Mouse (Mus musculus): ENCODE data around the gene Cdc73.
"Not testable (repeated sequence)": the region's sequence is repeated elsewhere in the genome, so short reads cannot be mapped to it uniquely, and the experiment has no call there.

Gene Cdc73

GRCm38 (mm10) chr1:143702741-143703262, at the start of gene Cdc73:
Cdc73 (minus strand) TSS chr1:143702893.
- peak; percentile 89 for DNase-seq

DNA sequence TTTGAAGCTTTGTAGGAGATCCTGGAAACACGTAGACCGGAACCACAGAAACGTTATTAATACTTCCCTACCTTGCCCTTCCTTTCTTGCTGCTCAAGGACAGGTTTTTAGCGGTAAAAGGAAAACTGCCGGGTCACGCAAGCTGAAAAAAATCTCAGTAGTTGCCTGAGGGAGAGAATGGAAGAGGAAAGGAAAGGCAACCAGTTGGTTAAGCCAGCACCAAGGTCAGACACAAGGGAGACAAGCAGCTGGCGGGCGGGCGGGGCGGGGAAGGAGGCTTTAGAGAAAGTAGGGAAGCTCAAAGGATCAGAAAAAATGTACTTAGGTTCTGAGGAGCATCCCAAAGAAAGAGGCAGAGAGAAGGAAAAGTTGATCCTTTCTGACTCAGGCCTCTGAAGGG, 43.2 kb upstream of the Cdc73 start:
- no peak for DNase-seq

GRCm38 (mm10) chr1:143742186-143742585, 39.5 kb upstream of the Cdc73 start:
- DNase-seq = no peak

GRCm38 (mm10) chr1:143741331-143741730, 38.6 kb upstream of the Cdc73 start:
- no peak for DNase-seq

- DNase-seq = no peak
Observed at GRCm38 (mm10) chr1:143740581-143740980, 37.9 kb upstream of the Cdc73 start.

DNA sequence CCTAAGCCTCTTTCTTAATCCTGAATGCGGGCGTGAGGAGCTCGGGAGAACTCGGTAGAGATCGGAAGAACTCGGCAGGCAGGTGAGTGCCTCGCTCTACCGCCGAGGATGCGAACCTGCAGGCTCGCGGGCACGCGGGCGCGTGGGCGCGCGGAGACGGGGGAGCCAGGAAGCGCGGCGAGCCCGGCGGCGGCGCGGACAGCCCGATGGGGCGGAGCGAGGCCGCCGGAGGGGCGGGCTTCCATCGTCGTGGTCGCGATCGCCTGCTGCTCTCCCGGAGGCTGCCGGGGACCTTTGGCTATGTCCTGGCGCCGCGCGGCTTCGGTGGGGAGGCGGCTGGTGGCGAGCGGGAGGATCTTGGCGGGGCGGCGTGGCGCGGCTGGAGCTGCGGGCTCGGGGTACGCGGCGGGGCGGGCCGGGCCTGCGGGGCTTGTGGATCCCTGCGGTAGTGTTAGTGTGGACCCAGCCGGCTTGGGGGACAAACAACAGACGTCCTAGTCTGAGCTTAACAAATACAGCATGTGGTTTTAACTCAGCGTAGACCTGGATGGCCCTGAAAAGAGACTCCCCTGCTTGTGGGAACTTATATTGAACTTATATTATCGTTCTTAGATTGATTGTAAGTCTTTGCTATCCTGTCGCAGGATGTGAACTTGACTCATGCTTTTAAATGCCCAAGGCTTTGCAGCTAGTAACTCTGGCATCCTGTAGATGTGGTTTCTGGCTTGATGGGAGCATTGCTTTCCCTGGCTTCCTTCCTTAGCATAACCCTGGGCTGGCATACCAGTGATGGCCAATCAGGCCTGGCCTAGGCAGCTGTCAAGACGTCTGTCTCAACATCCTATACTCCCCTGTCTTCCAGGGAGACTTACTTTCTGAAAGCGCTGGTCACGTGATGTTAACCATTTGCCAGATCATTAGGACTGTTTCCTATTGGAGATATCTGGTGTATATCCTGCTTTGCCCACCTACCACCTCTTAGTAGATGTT, 37.0 kb upstream of the Cdc73 start:
- peak; percentile 90 for DNase-seq

DNA sequence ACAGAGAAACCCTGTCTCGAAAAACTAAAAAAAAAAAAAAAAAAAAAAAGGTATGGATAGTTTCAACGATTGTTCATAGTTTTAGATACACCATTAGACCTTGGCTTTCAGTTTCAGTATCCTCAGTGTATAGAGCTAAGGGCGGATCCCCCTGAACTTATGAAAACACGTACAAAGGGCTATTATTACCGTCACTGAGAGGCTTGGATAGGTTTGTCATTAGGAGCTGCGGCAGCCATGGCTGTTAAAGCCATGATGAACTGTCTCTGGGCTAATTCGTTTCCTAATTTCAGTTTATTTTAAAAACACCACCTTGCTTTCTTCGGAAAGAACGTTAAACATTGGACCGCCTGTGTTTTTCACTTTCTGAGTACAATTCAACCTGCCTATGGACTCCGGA, 36.1 kb upstream of the Cdc73 start:
- no peak for DNase-seq

DNA sequence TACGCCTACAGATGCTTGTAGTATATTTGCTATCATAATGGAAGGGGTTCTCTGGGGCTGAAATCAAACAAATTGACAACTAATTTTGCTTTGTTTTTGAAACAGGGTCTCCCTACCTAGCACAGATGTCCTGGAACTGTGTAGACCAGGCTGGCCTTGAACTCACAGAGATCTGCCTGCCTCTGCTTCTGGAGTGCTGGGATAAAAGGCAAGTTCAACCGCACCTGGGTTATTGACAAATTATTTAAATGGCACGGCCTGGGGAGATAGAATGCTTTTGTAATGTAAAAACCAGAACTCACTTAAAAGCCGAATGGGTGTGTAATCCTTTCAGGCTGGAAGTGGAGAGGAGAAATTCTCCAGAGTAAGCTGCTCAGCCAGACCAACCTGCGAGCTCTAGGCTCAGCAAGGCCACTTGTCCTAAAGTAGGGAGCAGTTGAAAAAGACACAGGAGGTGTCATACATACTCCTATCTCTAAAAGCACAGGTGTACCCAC, 31.3 kb upstream of the Cdc73 start:
- no peak for DNase-seq

- no peak for DNase-seq
Observed at GRCm38 (mm10) chr1:143731691-143732090, 29.0 kb upstream of the Cdc73 start.

GRCm38 (mm10) chr1:143730899-143731298, 28.2 kb upstream of the Cdc73 start:
- no peak for DNase-seq

- DNase-seq = no peak
Observed at GRCm38 (mm10) chr1:143727701-143728445, 25.2 kb upstream of the Cdc73 start.

GRCm38 (mm10) chr1:143724456-143725064, 21.9 kb upstream of the Cdc73 start:
- DNase-seq = no peak

DNA sequence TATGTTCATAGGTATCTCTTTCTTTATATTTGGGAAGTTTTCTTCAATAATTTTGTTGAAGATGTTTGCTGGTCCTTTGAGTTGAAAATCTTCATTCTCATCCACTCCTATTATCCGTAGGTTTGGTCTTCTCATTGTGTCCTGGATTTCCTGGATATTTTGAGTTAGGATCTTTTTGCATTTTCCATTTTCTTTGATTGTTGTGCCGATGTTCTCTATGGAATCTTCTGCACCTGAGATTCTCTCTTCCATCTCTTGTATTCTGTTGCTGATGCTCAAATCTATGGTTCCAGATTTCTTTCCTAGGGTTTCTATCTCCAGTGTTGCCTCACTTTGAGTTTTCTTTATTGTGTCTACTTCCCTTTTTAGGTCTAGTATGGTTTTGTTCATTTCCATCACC, 13.3 kb upstream of the Cdc73 start, which contains the start of gene Glrx2:
TSS of gene Glrx2 (plus strand) at position 301 of the 400 bp plus-strand sequence.
- DNase-seq = not testable (repeated sequence)

DNA sequence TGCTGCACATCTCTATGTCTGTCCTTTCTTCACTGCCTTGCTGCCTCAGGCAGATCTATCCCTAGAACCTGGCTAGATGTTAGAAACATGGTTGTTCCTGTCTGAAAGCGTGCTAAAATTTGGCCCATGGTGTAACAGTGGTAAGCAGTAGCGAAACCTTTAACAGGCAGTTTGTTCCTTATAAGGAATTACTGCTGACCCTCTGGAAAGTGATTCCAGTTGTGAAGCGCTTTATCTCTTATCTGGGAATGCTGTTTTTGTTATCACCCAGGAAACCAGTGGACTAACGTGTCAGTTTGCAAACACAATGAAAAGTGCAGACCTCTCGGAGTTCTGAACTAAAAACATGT, 7.9 kb upstream of the Cdc73 start:
- no peak for DNase-seq

- DNase-seq = no peak
Observed at GRCm38 (mm10) chr1:143709966-143710626, 7.4 kb upstream of the Cdc73 start.

DNA sequence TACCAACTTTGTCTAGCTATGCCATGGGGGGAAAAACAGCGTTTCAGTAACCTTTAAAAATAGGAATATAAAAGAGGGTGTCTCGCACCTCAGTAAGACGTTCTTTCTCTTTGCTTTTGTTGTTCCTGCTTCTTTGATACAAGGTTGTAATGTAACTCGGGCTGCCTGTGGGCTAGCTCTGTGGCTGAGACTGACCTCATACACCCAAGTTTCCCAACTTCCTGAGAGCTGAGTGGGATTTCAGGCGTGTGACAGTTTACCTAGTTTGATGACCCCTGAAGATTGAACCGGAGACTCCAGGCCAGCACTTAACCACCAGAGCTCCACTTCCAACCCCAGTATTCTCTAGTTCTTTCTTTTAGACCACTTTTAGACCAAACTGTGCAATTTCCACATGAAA, 5.7 kb upstream of the Cdc73 start:
- no peak for DNase-seq

DNA sequence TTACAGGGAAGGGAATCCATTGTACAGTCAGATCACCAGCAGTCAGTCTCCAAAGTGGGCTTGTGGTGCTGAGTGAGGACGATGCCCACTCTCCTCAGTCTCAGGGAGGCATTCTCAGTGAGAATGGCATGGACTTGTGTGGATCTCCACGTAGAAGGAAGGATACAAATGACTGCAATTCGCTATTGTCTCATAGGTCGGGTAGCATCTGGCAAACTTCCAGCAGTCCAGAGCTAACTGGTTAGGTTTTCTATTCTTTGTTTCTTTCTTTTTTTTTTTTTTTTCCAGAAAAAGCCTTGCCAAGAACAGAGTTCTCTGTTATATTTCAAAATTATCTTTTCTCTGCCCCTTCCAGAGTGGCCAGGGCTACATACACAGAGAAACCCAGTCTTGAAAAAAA, 4.3 kb upstream of the Cdc73 start:
- DNase-seq = no peak

GRCm38 (mm10) chr1:143702141-143702740, 452 bp downstream of the Cdc73 start:
- DNase-seq = no peak

GRCm38 (mm10) chr1:143701736-143702135, 957 bp downstream of the Cdc73 start:
- DNase-seq = no peak

- DNase-seq = no peak
Observed at GRCm38 (mm10) chr1:143684849-143685248, 17.8 kb downstream of the Cdc73 start.

DNA sequence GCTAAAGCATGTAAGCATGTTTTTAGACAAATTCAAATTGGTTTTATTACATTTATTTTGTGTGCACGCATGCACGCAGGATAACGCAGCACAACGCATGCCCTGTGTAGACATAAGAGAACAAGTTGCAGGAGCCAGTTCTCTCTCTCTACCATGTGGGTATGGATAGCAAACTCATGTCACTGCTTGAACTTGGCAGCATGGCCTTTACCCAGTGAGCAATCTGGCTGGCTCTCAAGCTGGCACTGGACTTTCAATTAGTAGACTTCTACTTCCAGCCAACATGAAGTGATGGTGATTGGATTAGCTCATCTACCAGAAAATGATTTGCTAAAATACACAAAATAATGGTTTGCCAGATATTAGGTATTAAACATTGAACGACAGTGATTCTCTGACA, 21.6 kb downstream of the Cdc73 start:
- no peak for DNase-seq
